Mouse (Mus musculus): ENCODE data around the gene Dennd4b. TPM values are rescaled to one million over a fixed set of nuclear protein-coding genes. Genes with fewer than 3 reads are reported as not detected.

Gene Dennd4b
- total and polyA plus RNA-seq, 3 experiments: 15.2 to 73.7 (median 42.3) TPM

DNA sequence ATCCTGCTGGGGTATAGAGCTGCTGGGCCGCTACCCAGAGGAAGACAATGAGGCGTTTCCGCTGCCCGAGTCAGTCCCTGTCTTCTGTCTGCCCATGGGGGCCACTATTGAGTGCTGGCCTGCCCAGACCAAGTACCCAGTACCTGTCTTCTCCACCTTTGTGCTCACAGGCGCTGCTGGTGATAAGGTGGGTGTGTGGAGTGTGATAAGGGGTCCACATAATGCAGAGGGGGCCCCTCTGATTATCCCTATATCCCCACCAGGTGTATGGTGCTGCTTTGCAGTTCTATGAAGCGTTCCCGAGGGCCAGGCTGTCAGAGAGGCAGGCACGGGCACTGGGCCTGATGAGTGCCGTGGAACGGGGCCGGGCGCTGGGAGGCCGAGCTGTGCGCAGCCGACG, 4.0 kb downstream of the Dennd4b start:
- H3K36me3 ChIP-seq (replicated peaks): peaks cover 74% of the 10 kb centered on the region
- H3K9me3 ChIP-seq (replicated peaks): no peaks in the 10 kb centered on the region

DNA sequence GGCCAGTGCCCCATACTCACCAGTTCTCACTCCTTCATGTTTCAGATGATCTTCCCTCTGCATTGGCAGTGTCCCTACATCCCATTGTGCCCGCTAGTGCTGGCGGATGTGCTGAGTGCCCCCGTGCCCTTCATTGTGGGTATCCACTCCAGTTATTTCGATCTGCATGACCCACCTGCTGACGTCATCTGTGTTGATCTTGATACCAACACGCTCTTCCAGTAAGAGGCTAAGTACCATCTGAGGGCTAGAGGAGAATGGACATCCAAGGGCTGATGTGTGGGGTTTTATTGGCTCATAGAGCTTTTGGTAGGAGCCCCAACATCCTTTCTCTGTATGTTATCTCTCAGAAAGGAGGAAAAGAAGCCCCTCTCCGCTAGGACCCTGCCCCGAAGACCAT, 5.8 kb downstream of the Dennd4b start:
- DNase-seq (ENCODE audit: low spot score): no peak
- peaks cover 45% of the 10 kb centered on the region for H3K4me1 ChIP-seq (ENCODE audit: insufficient read depth, low read depth, low read length)

More for the DNA sequence above, 4.0 kb downstream of the Dennd4b start:
- Histone ChIP-seq H3K27me3 (ENCODE audit: insufficient read depth, low read length) (no peaks in the 10 kb centered on the region; the same call in 1 of the 2 replicates), H3K4me3 (ENCODE audit: low read depth, low read length) (no peak overlapping the region), H3K4me1 (ENCODE audit: insufficient read depth, low read depth, low read length) (peaks cover 51% of the 10 kb centered on the region)
- no peak for TF ChIP-seq POLR2AphosphoS5 (IDR thresholded peaks at IDR 0.05; ENCODE audit: insufficient replicate concordance, low read depth, low read length)
- no peak for TF ChIP-seq GATA1 (IDR thresholded peaks at IDR 0.05; ENCODE audit: borderline replicate concordance, low read length)
- TF ChIP-seq TAL1 (conservative IDR thresholded peaks at IDR 0.05; ENCODE audit: low read depth, low read length): no peak
- TF ChIP-seq CTCF (IDR thresholded peaks at IDR 0.05; ENCODE audit: low read depth, low read length): no peak
- no peak for TF ChIP-seq GATA2 (IDR thresholded peaks at IDR 0.05; ENCODE audit: borderline replicate concordance, low read depth, low read length)
- DNase-seq (ENCODE audit: low spot score): no peak
- ATAC-seq (ENCODE audit: extremely low read depth, insufficient number of reproducible peaks, low FRiP score, poor library complexity, severe bottlenecking): no peak

DNA sequence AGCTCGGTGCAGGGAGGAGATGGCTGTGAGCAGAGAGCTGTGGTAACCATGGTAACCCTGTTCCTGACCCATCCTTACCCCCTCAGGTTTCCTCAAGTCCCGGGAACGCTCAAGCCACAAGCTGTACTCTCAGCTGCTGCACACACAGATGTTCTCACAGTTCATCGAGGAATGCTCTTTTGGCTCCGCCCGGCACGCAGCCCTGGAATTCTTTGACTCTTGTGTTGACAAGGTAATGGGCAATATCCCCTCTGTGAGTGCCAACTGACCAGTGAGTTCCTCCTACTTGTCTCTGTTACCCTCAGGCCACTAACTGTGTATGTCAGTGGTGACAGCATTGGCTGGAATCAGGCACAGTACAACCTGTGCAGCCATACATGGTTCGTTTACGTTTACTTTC, 7.2 kb downstream of the Dennd4b start:
- no peak for TF ChIP-seq GATA1 (IDR thresholded peaks at IDR 0.05; ENCODE audit: borderline replicate concordance, low read length)
- TF ChIP-seq GATA2 (IDR thresholded peaks at IDR 0.05; ENCODE audit: borderline replicate concordance, low read depth, low read length): no peak
- no peak for TF ChIP-seq POLR2AphosphoS5 (IDR thresholded peaks at IDR 0.05; ENCODE audit: insufficient replicate concordance, low read depth, low read length)
- TF ChIP-seq CTCF (IDR thresholded peaks at IDR 0.05; ENCODE audit: low read depth, low read length): no peak

More for the DNA sequence above, 5.8 kb downstream of the Dennd4b start:
- H3K4me3 ChIP-seq (ENCODE audit: low read depth, low read length): no peak overlapping the region
- TF ChIP-seq GATA2 (IDR thresholded peaks at IDR 0.05; ENCODE audit: borderline replicate concordance, low read depth, low read length): no peak
- no peaks in the 10 kb centered on the region; the same call in 1 of the 2 replicates for H3K27me3 ChIP-seq (ENCODE audit: insufficient read depth, low read length)
- ATAC-seq (ENCODE audit: extremely low read depth, insufficient number of reproducible peaks, low FRiP score, poor library complexity, severe bottlenecking): no peak
- H3K36me3 ChIP-seq (replicated peaks): peaks cover 84% of the 10 kb centered on the region
- H3K9me3 ChIP-seq (replicated peaks): no peaks in the 10 kb centered on the region

DNA sequence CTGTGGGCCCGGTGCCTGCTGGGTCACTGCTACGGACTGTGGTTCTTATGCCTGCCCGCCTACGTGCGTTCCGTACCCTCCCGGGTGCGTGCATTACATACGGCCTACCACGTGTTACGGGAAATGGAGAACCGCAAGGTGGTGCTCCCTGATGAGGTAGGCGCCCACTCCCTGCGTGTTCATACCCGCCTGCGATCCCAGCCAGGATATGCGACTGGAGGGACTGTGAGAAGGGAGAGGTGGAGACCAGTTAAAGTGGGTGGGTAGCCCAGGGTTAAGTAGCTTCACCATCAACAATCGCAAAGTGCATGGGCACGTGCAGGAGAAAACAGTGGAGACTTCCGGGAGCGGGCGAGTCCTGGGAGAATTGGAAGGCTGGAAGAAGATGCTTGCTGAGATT, 8.9 kb downstream of the Dennd4b start:
- ATAC-seq (ENCODE audit: extremely low read depth, insufficient number of reproducible peaks, low FRiP score, poor library complexity, severe bottlenecking) (no peak), DNase-seq (ENCODE audit: low spot score) (no peak)
- TF ChIP-seq TAL1 (conservative IDR thresholded peaks at IDR 0.05; ENCODE audit: low read depth, low read length) (no peak), POLR2AphosphoS5 (IDR thresholded peaks at IDR 0.05; ENCODE audit: insufficient replicate concordance, low read depth, low read length) (no peak), GATA2 (IDR thresholded peaks at IDR 0.05; ENCODE audit: borderline replicate concordance, low read depth, low read length) (no peak), GATA1 (IDR thresholded peaks at IDR 0.05; ENCODE audit: borderline replicate concordance, low read length) (no peak), CTCF (IDR thresholded peaks at IDR 0.05; ENCODE audit: low read depth, low read length) (no peak)
- peaks cover 97% of the 10 kb centered on the region for H3K36me3 ChIP-seq (replicated peaks)
- H3K9me3 ChIP-seq (replicated peaks): no peaks in the 10 kb centered on the region
- H3K27me3 ChIP-seq (ENCODE audit: insufficient read depth, low read length): no peaks in the 10 kb centered on the region; the same call in 1 of the 2 replicates
- peaks cover 15% of the 10 kb centered on the region for H3K4me1 ChIP-seq (ENCODE audit: insufficient read depth, low read depth, low read length)
- no peak overlapping the region for H3K4me3 ChIP-seq (ENCODE audit: low read depth, low read length)

More for the DNA sequence above, 7.2 kb downstream of the Dennd4b start:
- Histone ChIP-seq H3K4me3 (ENCODE audit: low read depth, low read length) (no peak overlapping the region), H3K36me3 (replicated peaks) (peaks cover 97% of the 10 kb centered on the region), H3K9me3 (replicated peaks) (no peaks in the 10 kb centered on the region), H3K27me3 (ENCODE audit: insufficient read depth, low read length) (no peaks in the 10 kb centered on the region; the same call in 1 of the 2 replicates), H3K4me1 (ENCODE audit: insufficient read depth, low read depth, low read length) (peaks cover 32% of the 10 kb centered on the region)
- DNase-seq (ENCODE audit: low spot score): no peak
- no peak for ATAC-seq (ENCODE audit: extremely low read depth, insufficient number of reproducible peaks, low FRiP score, poor library complexity, severe bottlenecking)

DNA sequence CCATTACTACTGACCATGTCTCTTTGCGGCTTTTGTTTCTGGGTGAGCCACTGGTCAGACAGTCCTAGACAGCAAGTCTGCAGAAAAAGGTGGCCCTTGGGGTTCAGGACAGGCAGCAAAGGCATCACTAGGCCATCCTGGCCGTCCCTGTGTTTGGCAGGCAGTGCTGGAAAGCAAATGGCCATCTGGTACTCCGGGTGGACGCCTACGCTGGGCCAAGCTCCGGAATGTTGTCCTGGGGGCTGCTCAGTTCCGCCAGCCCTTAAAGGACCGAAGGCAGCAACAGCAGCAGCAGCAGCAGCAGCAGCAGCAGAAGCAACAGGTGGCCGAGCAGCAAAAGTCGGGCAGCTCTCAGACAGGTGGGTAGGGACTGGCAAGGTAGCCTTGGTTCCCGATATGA, 10.3 kb downstream of the Dennd4b start:
- ATAC-seq (ENCODE audit: extremely low read depth, insufficient number of reproducible peaks, low FRiP score, poor library complexity, severe bottlenecking): no peak
- no peaks in the 10 kb centered on the region; the same call in 1 of the 2 replicates for H3K27me3 ChIP-seq (ENCODE audit: insufficient read depth, low read length)
- H3K36me3 ChIP-seq (replicated peaks): peaks cover 98% of the 10 kb centered on the region
- H3K4me1 ChIP-seq (ENCODE audit: insufficient read depth, low read depth, low read length): peaks cover 6% of the 10 kb centered on the region; the same call in 1 of the 2 replicates
- H3K4me3 ChIP-seq (ENCODE audit: low read depth, low read length): no peak overlapping the region
- no peak for DNase-seq (ENCODE audit: low spot score)
- no peaks in the 10 kb centered on the region for H3K9me3 ChIP-seq (replicated peaks)
- TF ChIP-seq TAL1 (conservative IDR thresholded peaks at IDR 0.05; ENCODE audit: low read depth, low read length) (no peak), POLR2AphosphoS5 (IDR thresholded peaks at IDR 0.05; ENCODE audit: insufficient replicate concordance, low read depth, low read length) (no peak), GATA2 (IDR thresholded peaks at IDR 0.05; ENCODE audit: borderline replicate concordance, low read depth, low read length) (no peak), CTCF (IDR thresholded peaks at IDR 0.05; ENCODE audit: low read depth, low read length) (no peak), GATA1 (IDR thresholded peaks at IDR 0.05; ENCODE audit: borderline replicate concordance, low read length) (no peak)

DNA sequence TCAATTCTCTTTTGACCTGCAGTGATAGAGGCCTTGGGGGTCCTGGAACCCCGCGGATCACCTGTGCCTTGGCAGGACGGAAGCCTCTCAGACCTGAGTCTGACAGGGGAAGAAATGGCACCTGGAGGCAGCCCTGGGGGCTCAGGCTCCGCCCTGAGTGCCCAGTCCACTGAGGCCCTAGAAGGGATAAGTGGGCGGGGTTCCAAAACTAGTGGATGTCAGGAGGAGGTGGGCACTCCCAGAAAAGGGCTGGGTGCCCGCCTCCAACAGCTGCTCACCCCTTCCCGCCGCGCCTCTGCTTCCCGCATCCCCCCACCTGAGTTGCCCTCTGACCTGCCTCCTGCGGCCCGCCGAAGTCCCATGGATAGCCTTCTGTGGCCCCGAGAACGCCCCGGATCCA, 11.9 kb downstream of the Dennd4b start:
- DNase-seq (ENCODE audit: low spot score): no peak
- no peak for ATAC-seq (ENCODE audit: extremely low read depth, insufficient number of reproducible peaks, low FRiP score, poor library complexity, severe bottlenecking)
- Histone ChIP-seq H3K4me3 (ENCODE audit: low read depth, low read length) (no peak overlapping the region), H3K27me3 (ENCODE audit: insufficient read depth, low read length) (no peaks in the 10 kb centered on the region; the same call in 1 of the 2 replicates), H3K4me1 (ENCODE audit: insufficient read depth, low read depth, low read length) (peaks cover 6% of the 10 kb centered on the region; the same call in 1 of the 2 replicates), H3K9me3 (replicated peaks) (no peaks in the 10 kb centered on the region), H3K36me3 (replicated peaks) (peaks cover 98% of the 10 kb centered on the region)
- TF ChIP-seq GATA1 (IDR thresholded peaks at IDR 0.05; ENCODE audit: borderline replicate concordance, low read length) (no peak), TAL1 (conservative IDR thresholded peaks at IDR 0.05; ENCODE audit: low read depth, low read length) (no peak), GATA2 (IDR thresholded peaks at IDR 0.05; ENCODE audit: borderline replicate concordance, low read depth, low read length) (no peak), CTCF (IDR thresholded peaks at IDR 0.05; ENCODE audit: low read depth, low read length) (no peak), POLR2AphosphoS5 (IDR thresholded peaks at IDR 0.05; ENCODE audit: insufficient replicate concordance, low read depth, low read length) (no peak)

Data from G1E (cell line).